In genomic region chr17:65701797-65702566, GRCm38 (mm10) we compare ENCODE assay signal across 8 mouse cellular contexts.
DNase-seq lines count a peak whose midpoint lies in the region; ATAC-seq and TF ChIP-seq lines count a peak whose summit lies in the region.

No protein-coding gene starts in this region.

- H3K4me3 ChIP-seq in brown adipose tissue, adult 24 weeks (ENCODE audit: insufficient read depth, low read depth, low read length), result no peak overlapping the region
- no peak overlapping the region for H3K4me3 ChIP-seq in forebrain, postnatal 0 days (ENCODE audit: low read depth, low read length)

- H3K27ac ChIP-seq in brown adipose tissue, adult 24 weeks (replicated peaks; ENCODE audit: low read depth, low read length), result peak overlapping the region; percentile 26
- H3K27ac ChIP-seq in forebrain, postnatal 0 days (ENCODE audit: low read depth, low read length), result peak overlapping the region; percentile 72

- no peaks in the 10 kb centered on the region for H3K36me3 ChIP-seq in forebrain, postnatal 0 days (ENCODE audit: insufficient read depth)

- DNase-seq in ES-CJ7 (ENCODE audit: low read depth, low spot score), result peak; percentile 88
- peak; percentile 70 for DNase-seq in forebrain, postnatal 0 days
- peak; percentile 72 for DNase-seq in heart, postnatal 25 days (ENCODE audit: low spot score)
- peak; percentile 44 to 74 for DNase-seq in layer of hippocampus, adult 18-20 months (ENCODE audit: low spot score in 2 of 2)
- DNase-seq in lung, postnatal 36 days, result peak; percentile 73
- peak; percentile 56 for DNase-seq in telencephalon, adult 2 months (ENCODE audit: low read depth, low spot score)

- no peaks in the 10 kb centered on the region for H3K9me3 ChIP-seq in forebrain, postnatal 0 days (ENCODE audit: low read length)

- peaks cover 8% of the 10 kb centered on the region; the same call in 1 of the 2 replicates for H3K4me1 ChIP-seq in brown adipose tissue, adult 24 weeks (ENCODE audit: control insufficient read depth, insufficient read depth, insufficient read length, low read length)
- H3K4me1 ChIP-seq in forebrain, postnatal 0 days (ENCODE audit: insufficient read depth), result no peaks in the 10 kb centered on the region

- TF ChIP-seq CTCF in forebrain, postnatal 0 days (IDR thresholded peaks at IDR 0.05; ENCODE audit: low read depth), result no peak

- no peaks in the 10 kb centered on the region for H3K27me3 ChIP-seq in forebrain, postnatal 0 days (ENCODE audit: insufficient read depth, low read length)

- intact Hi-C loops in heart, postnatal 25 days (cut with DNase I), result loop anchor here (2.0 kb wide), 1 partner anchor 19 kb away; no protein-coding TSS in a partner anchor

- peak overlapping the region; percentile 4; the same call in 1 of the 2 replicates for H3K9ac ChIP-seq in forebrain, postnatal 0 days

- H3K4me2 ChIP-seq in forebrain, postnatal 0 days (ENCODE audit: low read depth), result 0 out of 2 replicates have a peak overlapping the region, but pooled peaks have one; percentile 13

- ATAC-seq in forebrain, postnatal 0 days, result peak; percentile 79
- ATAC-seq in granulocyte monocyte progenitor cell, adult 5-6 weeks (replicated peaks; ENCODE audit: poor library complexity, severe bottlenecking), result no peak

- 22% methylated on average over 13 of the region's 13 CpGs for WGBS in forebrain, postnatal 0 days
